ENCODE assay signal across 18 mouse cellular contexts in genomic region chr4:141930001-141930400, GRCm38 (mm10). TPM values are rescaled to one million over a fixed set of nuclear protein-coding genes. Genes with fewer than 3 reads are reported as not detected.
DNase-seq lines count a peak whose midpoint lies in the region; ATAC-seq and TF ChIP-seq lines count a peak whose summit lies in the region.
"Had no signal": no experiment of that assay in that cellular context is flagged by ENCODE, and none has a peak within 500 bp of the region (broad histone marks: within the 10 kb centered on the region; RNA-seq: fewer than 3 reads in every experiment).

No protein-coding gene starts in this region.

- no peak overlapping the region for H3K4me2 ChIP-seq in liver, postnatal 0 days (ENCODE audit: low read depth, low read length)
- H3K4me2 ChIP-seq: embryonic facial prominence, embryonic 15.5 days; heart, embryonic 12.5 days; hindbrain, embryonic 12.5 days had no signal

- TF ChIP-seq POLR2A in cerebellum, adult 2 months (IDR thresholded peaks at IDR 0.05; ENCODE audit: borderline replicate concordance, insufficient read depth, low read length): no peak

- WGBS in liver, postnatal 0 days (ENCODE audit: insufficient replicate concordance): 79% methylated on average over 11 of the region's 11 CpGs
- WGBS in cerebellum, adult 2 months: 29% methylated on average over 11 of the region's 11 CpGs
- WGBS in hindbrain, embryonic 10.5 days: 78% methylated on average over 11 of the region's 11 CpGs

- no peak for ATAC-seq in liver, postnatal 0 days
- ATAC-seq: inflammation-experienced regulatory T-cells, adult 6 months had no signal

- H3K4me3 ChIP-seq in liver, postnatal 0 days (ENCODE audit: low read depth, low read length): no peak overlapping the region
- no peak overlapping the region for H3K4me3 ChIP-seq in cerebellum, adult 2 months (replicated peaks; ENCODE audit: insufficient read depth, low read depth, low read length)
- no peak overlapping the region for H3K4me3 ChIP-seq in hindbrain, embryonic 10.5 days
- H3K4me3 ChIP-seq: embryonic facial prominence, embryonic 15.5 days; erythroblast, embryonic 14.5 days; forebrain, embryonic 10.5 days; gastrocnemius, adult 2 months; heart, embryonic 12.5 days; hindbrain, embryonic 12.5 days had no signal

- no peak overlapping the region for H3K9ac ChIP-seq in liver, postnatal 0 days (replicated peaks)
- H3K9ac ChIP-seq: embryonic facial prominence, embryonic 15.5 days; heart, embryonic 12.5 days; hindbrain, embryonic 12.5 days had no signal

- H3K9me3 ChIP-seq in liver, postnatal 0 days (ENCODE audit: low read length): no peaks in the 10 kb centered on the region
- H3K9me3 ChIP-seq in hindbrain, embryonic 10.5 days: no peaks in the 10 kb centered on the region
- H3K9me3 ChIP-seq: embryonic facial prominence, embryonic 15.5 days; forebrain, embryonic 10.5 days; heart, embryonic 12.5 days; hindbrain, embryonic 12.5 days had no signal

- peak overlapping the region; percentile 83; the same call in 1 of the 2 replicates for H3K27ac ChIP-seq in liver, postnatal 0 days (ENCODE audit: low read depth)
- H3K27ac ChIP-seq in cerebellum, adult 2 months (ENCODE audit: insufficient read depth, low read length): no peak overlapping the region
- no peak overlapping the region for H3K27ac ChIP-seq in hindbrain, embryonic 10.5 days
- H3K27ac ChIP-seq: embryonic facial prominence, embryonic 15.5 days; forebrain, embryonic 10.5 days; gastrocnemius, adult 2 months; hindbrain, embryonic 12.5 days had no signal

- no peaks in the 10 kb centered on the region for H3K36me3 ChIP-seq in liver, postnatal 0 days (replicated peaks; ENCODE audit: insufficient read depth, low read length)
- H3K36me3 ChIP-seq in hindbrain, embryonic 10.5 days: no peaks in the 10 kb centered on the region
- H3K36me3 ChIP-seq: embryonic facial prominence, embryonic 15.5 days; forebrain, embryonic 10.5 days; heart, embryonic 12.5 days; hindbrain, embryonic 12.5 days had no signal

- TF ChIP-seq EP300 in liver, postnatal 0 days (IDR thresholded peaks at IDR 0.05; ENCODE audit: low read depth): no peak

- DNase-seq in liver, postnatal 0 days: no peak
- no peak for DNase-seq in liver
- peak; percentile 36 to 53 for DNase-seq in cerebellum, adult 2 months
- peak; percentile 21 for DNase-seq in cerebellum, adult 9-11 months
- no peak for DNase-seq in kidney, adult 11 months
- DNase-seq in hindbrain, embryonic 10.5 days (ENCODE audit: low spot score): no peak
- DNase-seq in right cerebral cortex, postnatal 4 days: no peak
- DNase-seq: adrenal gland, adult 2 months; adrenal gland, postnatal 25 days; embryo, embryonic 11 days; gastrocnemius, adult 2 months; gastrocnemius, postnatal 25 days had no signal

- TF ChIP-seq CTCF in liver, postnatal 0 days (IDR thresholded peaks at IDR 0.05; ENCODE audit: low read depth): no peak
- TF ChIP-seq CTCF in cerebellum, adult 2 months (IDR thresholded peaks at IDR 0.05; ENCODE audit: borderline replicate concordance, insufficient read depth, low read depth, low read length): no peak

- no peaks in the 10 kb centered on the region for H3K27me3 ChIP-seq in liver, postnatal 0 days (ENCODE audit: insufficient read depth, low read length)
- no peaks in the 10 kb centered on the region for H3K27me3 ChIP-seq in cerebellum, adult 2 months (ENCODE audit: control insufficient read depth, insufficient read depth, low read length)
- no peaks in the 10 kb centered on the region for H3K27me3 ChIP-seq in hindbrain, embryonic 10.5 days (ENCODE audit: insufficient read depth, poor library complexity, severe bottlenecking)
- H3K27me3 ChIP-seq: embryonic facial prominence, embryonic 15.5 days; heart, embryonic 12.5 days; hindbrain, embryonic 12.5 days had no signal

- H3K4me1 ChIP-seq in liver, postnatal 0 days (ENCODE audit: insufficient read depth): peaks cover 10% of the 10 kb centered on the region
- peaks cover 18% of the 10 kb centered on the region for H3K4me1 ChIP-seq in cerebellum, adult 2 months (ENCODE audit: control insufficient read depth, insufficient read depth, low read length)
- peaks cover 24% of the 10 kb centered on the region for H3K4me1 ChIP-seq in hindbrain, embryonic 10.5 days (replicated peaks)
- H3K4me1 ChIP-seq: embryonic facial prominence, embryonic 15.5 days had no signal

RNA-seq across cellular contexts. Expression of gene Efhd2, which starts 55.3 kb away (rescaled TPM):
- 37.1 and 39.9 TPM in 2 replicates for polyA plus RNA-seq in liver, postnatal 0 days (2015; fragmentation: Nextera tagmentation; extraction: Ambion mirVana)
- polyA plus RNA-seq in cerebellum, adult 2 months (2012; rRNA removed): 141 and 152 TPM in 2 replicates
- 51.4 and 61.3 TPM in 2 replicates for polyA plus RNA-seq in hindbrain, embryonic 10.5 days (2016; fragmentation: Nextera tagmentation; extraction: Ambion mirVana)

Comparison
In these comparisons a context has a peak if more than half of its experiments do, and no peak if none do; other contexts are left out.
1. DNase-seq: peak in cerebellum, adult 2 months (2 of 2) and cerebellum, adult 9-11 months (single experiment); none in liver, postnatal 0 days (single experiment), liver (single experiment), kidney, adult 11 months (single experiment), hindbrain, embryonic 10.5 days (single experiment) and right cerebral cortex, postnatal 4 days (single experiment).